In the genomic region with DNA sequence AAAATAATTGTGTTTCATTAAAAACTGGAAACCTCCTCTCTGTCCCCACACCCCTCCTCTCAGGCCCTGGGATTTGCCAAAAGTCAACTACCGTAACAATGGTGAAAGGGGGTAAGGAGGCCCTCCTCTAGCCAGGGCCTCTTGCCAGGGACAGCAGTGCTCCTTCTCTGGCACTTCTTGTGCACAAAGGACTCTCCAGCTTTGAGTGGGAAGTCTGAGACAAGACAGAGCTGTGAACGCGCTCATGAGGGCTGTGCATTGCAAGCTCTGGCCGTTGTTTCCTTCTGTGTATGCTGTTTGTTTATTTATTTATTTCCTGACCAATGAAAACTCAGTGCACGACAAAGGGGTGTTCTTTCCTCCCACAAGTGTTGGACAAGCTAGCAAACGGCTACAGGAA, we compare ENCODE assay signal across 10 mouse cellular contexts. TPM values are rescaled to one million over a fixed set of nuclear protein-coding genes. Genes with fewer than 3 reads are reported as not detected.
DNase-seq lines count a peak whose midpoint lies in the region; ATAC-seq and TF ChIP-seq lines count a peak whose summit lies in the region.
"Had no signal": no experiment of that assay in that cellular context is flagged by ENCODE, and none has a peak within 500 bp of the region (broad histone marks: within the 10 kb centered on the region; RNA-seq: fewer than 3 reads in every experiment).

No protein-coding gene starts in this region.

- H3K9ac ChIP-seq in midbrain, embryonic 15.5 days = no peak overlapping the region

- H3K27ac ChIP-seq in layer of hippocampus, adult 2 months = 0 out of 2 replicates have a peak overlapping the region, but pooled peaks have one; percentile 39
- H3K27ac ChIP-seq in midbrain, embryonic 15.5 days = no peak overlapping the region

- DNase-seq in cerebellum, adult 11 months = no peak
- peak in 1 of 2 experiments; percentile 9 for DNase-seq in layer of hippocampus, adult 2 months (ENCODE audit: low spot score in 2 of 2)
- no peak for DNase-seq in layer of hippocampus, adult 9-10 months (ENCODE audit: low spot score)
- peak; percentile 8 to 26 for DNase-seq in kidney, postnatal 4 days
- DNase-seq in spleen, postnatal 14 days (ENCODE audit: low spot score in 2 of 2) = no peak
- no peak for DNase-seq in urinary bladder, adult 18-20 months (ENCODE audit: low spot score in 2 of 2)
- DNase-seq: retina, postnatal 1 day had no signal

- no peaks in the 10 kb centered on the region for H3K27me3 ChIP-seq in midbrain, embryonic 15.5 days (replicated peaks)
- H3K27me3 ChIP-seq: Patski had no signal

- no peaks in the 10 kb centered on the region for H3K36me3 ChIP-seq in midbrain, embryonic 15.5 days (replicated peaks)

- H3K4me1 ChIP-seq in midbrain, embryonic 15.5 days = no peaks in the 10 kb centered on the region

- 62% methylated on average over 6 of the region's 6 CpGs for WGBS in midbrain, embryonic 15.5 days

- no peak for TF ChIP-seq CTCF in layer of hippocampus, adult 2 months (conservative IDR thresholded peaks at IDR 0.05)

- 0 out of 2 replicates have a peak, but pooled peaks have one; percentile 39 for ATAC-seq in cerebellum, adult (ENCODE audit: insufficient number of reproducible peaks, low FRiP score, low TSS enrichment)
- 0 out of 2 replicates have a peak, but pooled peaks have one; percentile 56 for ATAC-seq in midbrain, embryonic 15.5 days (replicated peaks)
- ATAC-seq: Patski had no signal

- H3K9me3 ChIP-seq in midbrain, embryonic 15.5 days = no peaks in the 10 kb centered on the region

- H3K4me2 ChIP-seq in midbrain, embryonic 15.5 days = no peak overlapping the region

- no peak overlapping the region for H3K4me3 ChIP-seq in layer of hippocampus, adult 2 months
- H3K4me3 ChIP-seq in midbrain, embryonic 15.5 days = no peak overlapping the region

RNA-seq across cellular contexts. Expression of gene Atg10, which starts 50.8 kb away (rescaled TPM):
- total RNA-seq in layer of hippocampus, adult 2 months (2021) = 10 to 100 TPM; 15.3 to 17.2 TPM
- 13.6 and 13.8 TPM in 2 replicates for polyA plus RNA-seq in midbrain, embryonic 15.5 days (2015; fragmentation: Nextera tagmentation; extraction: Ambion mirVana)

Comparison
In these comparisons a context has a peak if more than half of its experiments do, and no peak if none do; other contexts are left out.
1. DNase-seq: peak in kidney, postnatal 4 days (2 of 2); none in cerebellum, adult 11 months (single experiment), layer of hippocampus, adult 9-10 months (single experiment), spleen, postnatal 14 days (0 of 2) and urinary bladder, adult 18-20 months (0 of 2).